Mouse (Mus musculus) lung, postnatal 0 days (tissue): ENCODE measurements around the gene Tomm70a. TPM values are rescaled to one million over a fixed set of nuclear protein-coding genes. Genes with fewer than 3 reads are reported as not detected.

ENCODE experiments used
- ATAC-seq: fragments of 200-750 bp; cut with Nextera tagmentation; 2 replicates; pipeline ENCODE4 v1.8.0; 2017; ENCODE audit warnings: moderate library complexity
- DNase-seq: peaks from one replicate; pipeline ENCODE4 v3.0.0-alpha.2; 2016; ENCODE audit warnings: low spot score
- H3K27ac ChIP-seq: fragments of 300-500 bp; sonication (generic); 2 replicates; pipeline ENCODE4 v1.5.1; 2014; ENCODE audit warnings: antibody characterized with exemption, mild to moderate bottlenecking, low read length, mixed read lengths
- H3K27me3 ChIP-seq: fragments of 300-500 bp; sonication (generic); replicated peaks from 2 replicates; pipeline ENCODE4 v1.6.1; 2014; ENCODE audit warnings: low read length, mixed read lengths; ENCODE audit not compliant: insufficient read depth
- H3K36me3 ChIP-seq: fragments of 300-500 bp; sonication (generic); 2 replicates; pipeline ENCODE4 v1.6.1; 2014; ENCODE audit warnings: low read length, mixed read lengths; ENCODE audit not compliant: insufficient read depth
- H3K4me1 ChIP-seq: fragments of 300-500 bp; sonication (generic); 2 replicates; pipeline ENCODE4 v1.6.1; 2014; ENCODE audit warnings: antibody characterized with exemption, low read depth, low read length, mixed read lengths; ENCODE audit not compliant: insufficient read depth
- H3K4me2 ChIP-seq: fragments of 300-500 bp; sonication (generic); replicated peaks from 2 replicates; pipeline ENCODE4 v1.6.1; 2014; ENCODE audit warnings: low read depth, mild to moderate bottlenecking, low read length, moderate library complexity, mixed read lengths
- H3K4me3 ChIP-seq: fragments of 300-500 bp; sonication (generic); 2 replicates; pipeline ENCODE4 v1.5.1; 2014; ENCODE audit warnings: low read depth, low read length
- H3K9ac ChIP-seq: fragments of 300-500 bp; sonication (generic); replicated peaks from 2 replicates; pipeline ENCODE4 v1.6.1; 2014; ENCODE audit warnings: low read depth, mild to moderate bottlenecking
- H3K9me3 ChIP-seq: fragments of 300-500 bp; sonication (generic); 2 replicates; pipeline ENCODE4 v1.6.1; 2016; ENCODE audit warnings: low read length, mixed read lengths
- CTCF ChIP-seq: IDR thresholded peaks from 2 replicates; pipeline ENCODE4 v1.5.1; 2016; ENCODE audit warnings: antibody characterized with exemption, mild to moderate bottlenecking
- EP300 ChIP-seq: IDR thresholded peaks from 2 replicates; pipeline ENCODE4 v1.6.1; 2016; ENCODE audit warnings: antibody characterized with exemption, mild to moderate bottlenecking, control low read depth
- WGBS: fragments of 180-500 bp; shearing (Covaris S2); extraction: QIAGEN DNeasy Blood & Tissue Kit; methylation state at CpG from one replicate; pipeline ENCODE4 v1.1.7; 2014; 5-methylcytosine and 5-hydroxymethylcytosine counted together
- polyA plus RNA-seq: library from polyadenylated mRNA; unstranded; fragments of >200 nt; fragmentation: Nextera tagmentation; extraction: Ambion mirVana; gene quantifications from 2 replicates; pipeline ENCODE4 v1.2.1, GENCODE M21; 2015

The Tomm70a gene
- polyA plus RNA-seq, 1 experiment from 2014 or later = 17.2 TPM

DNA sequence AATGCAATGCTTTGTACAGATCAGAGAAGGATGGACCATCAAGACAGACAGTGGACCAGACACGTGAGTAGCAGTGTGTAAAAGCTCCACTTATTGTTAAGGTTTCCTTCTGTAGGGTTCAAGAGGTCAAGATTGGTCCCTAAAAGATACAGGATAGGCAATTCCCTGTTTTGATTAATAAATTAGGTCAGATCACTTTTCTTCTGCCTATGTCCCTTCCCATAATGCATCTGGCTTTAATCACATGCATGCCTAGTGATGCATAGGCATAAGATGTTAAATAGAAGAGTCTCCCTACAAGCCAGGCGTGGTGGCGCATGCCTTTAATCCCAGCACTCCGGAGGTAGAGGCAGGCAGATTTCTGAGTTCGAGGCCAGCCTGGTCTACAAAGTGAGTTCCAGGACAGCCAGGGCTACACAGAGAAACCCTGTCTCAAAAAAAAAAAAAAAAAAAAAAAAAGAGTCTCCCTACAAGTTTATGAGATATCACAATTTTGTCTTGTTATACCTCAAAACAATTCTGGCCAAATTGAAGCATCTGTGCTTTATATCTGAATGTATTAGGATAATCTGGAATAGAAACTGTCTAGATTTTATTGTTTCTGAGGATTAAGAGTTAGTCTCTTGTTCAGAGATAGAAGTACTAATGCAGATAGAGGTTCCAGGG, 21.8 kb upstream of the Tomm70a start:
- H3K4me1 ChIP-seq = no peaks in the 10 kb centered on the region; the same call in 1 of the 2 replicates
- no peak overlapping the region for H3K9ac ChIP-seq
- no peaks in the 10 kb centered on the region for H3K9me3 ChIP-seq
- TF ChIP-seq EP300 = no peak
- no peak for TF ChIP-seq CTCF
- no peak overlapping the region for H3K27ac ChIP-seq
- H3K27me3 ChIP-seq = no peaks in the 10 kb centered on the region
- WGBS = 80% methylated on average over 5 of the region's 5 CpGs
- DNase-seq = no peak
- no peak for ATAC-seq
- no peak overlapping the region for H3K4me2 ChIP-seq
- no peaks in the 10 kb centered on the region for H3K36me3 ChIP-seq
- H3K4me3 ChIP-seq = no peak overlapping the region

DNA sequence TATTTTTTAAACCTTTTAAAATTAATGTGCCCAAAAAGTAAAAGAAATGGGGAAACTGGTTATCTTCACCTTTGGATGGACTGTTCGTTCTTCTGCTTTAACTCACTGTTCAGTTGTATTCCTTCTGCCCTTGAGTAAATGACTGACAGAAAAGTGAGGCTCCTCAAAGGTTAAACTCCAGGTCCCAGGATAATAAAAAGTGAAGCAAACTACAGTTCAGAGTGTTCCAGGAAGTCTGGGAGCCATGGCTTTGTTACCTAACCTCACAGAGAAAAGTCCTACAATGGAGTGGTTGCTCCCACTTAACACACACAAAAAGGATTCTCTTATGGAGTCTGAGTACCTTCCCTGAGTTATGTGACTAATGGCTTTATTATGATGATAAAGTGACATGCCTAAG, 20.3 kb upstream of the Tomm70a start:
- Histone ChIP-seq H3K4me1 (no peaks in the 10 kb centered on the region; the same call in 1 of the 2 replicates), H3K4me2 (no peak overlapping the region), H3K9ac (no peak overlapping the region), H3K27me3 (no peaks in the 10 kb centered on the region), H3K27ac (no peak overlapping the region), H3K4me3 (no peak overlapping the region), H3K9me3 (no peaks in the 10 kb centered on the region), H3K36me3 (no peaks in the 10 kb centered on the region)
- TF ChIP-seq CTCF = no peak
- TF ChIP-seq EP300 = no peak
- ATAC-seq (no peak), DNase-seq (no peak)
- 82% methylated on average over 1 of the region's 1 CpGs for WGBS

GRCm38 (mm10) chr16:57106185-57106960, 15.1 kb upstream of the Tomm70a start:
- 75% methylated on average over 5 of the region's 5 CpGs for WGBS
- H3K36me3 ChIP-seq = no peaks in the 10 kb centered on the region

GRCm38 (mm10) chr16:57116066-57116465, 5.4 kb upstream of the Tomm70a start:
- H3K36me3 ChIP-seq = no peaks in the 10 kb centered on the region
- H3K9ac ChIP-seq = no peak overlapping the region
- H3K9me3 ChIP-seq = no peaks in the 10 kb centered on the region
- peak; percentile 70 for DNase-seq
- no peaks in the 10 kb centered on the region for H3K4me1 ChIP-seq
- H3K27ac ChIP-seq = no peak overlapping the region
- H3K4me2 ChIP-seq = no peak overlapping the region
- no peak overlapping the region for H3K4me3 ChIP-seq
- no peaks in the 10 kb centered on the region for H3K27me3 ChIP-seq
- no peak for ATAC-seq
- TF ChIP-seq EP300 = no peak
- TF ChIP-seq CTCF = peak; percentile 70

More at GRCm38 (mm10) chr16:57106185-57106960, 15.1 kb upstream of the Tomm70a start:
- Histone ChIP-seq H3K27ac (no peak overlapping the region), H3K4me1 (no peaks in the 10 kb centered on the region), H3K9ac (no peak overlapping the region), H3K4me3 (no peak overlapping the region), H3K9me3 (no peaks in the 10 kb centered on the region), H3K27me3 (no peaks in the 10 kb centered on the region), H3K4me2 (no peak overlapping the region)
- TF ChIP-seq EP300 = no peak
- TF ChIP-seq CTCF = no peak
- ATAC-seq = no peak
- no peak for DNase-seq

DNA sequence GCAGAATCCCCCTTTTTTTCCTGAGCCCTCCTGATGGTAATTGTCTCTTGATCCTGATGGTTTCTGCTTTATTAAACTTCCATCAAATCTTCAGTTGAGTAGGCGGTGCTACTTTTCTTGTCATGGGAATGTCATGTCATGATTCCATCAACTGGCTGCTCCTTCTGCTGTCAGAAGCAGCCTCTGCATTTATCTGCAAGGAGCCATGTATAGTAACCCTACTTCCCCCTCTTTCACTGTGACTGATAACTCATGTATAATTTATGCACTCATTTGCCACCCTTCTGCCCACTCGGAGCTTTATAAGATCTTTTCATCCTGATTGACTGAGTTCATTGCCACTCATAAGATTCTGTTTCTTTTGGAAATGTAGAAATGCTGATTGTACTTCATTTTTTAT, 3.9 kb upstream of the Tomm70a start:
- Histone ChIP-seq H3K36me3 (no peaks in the 10 kb centered on the region), H3K9ac (no peak overlapping the region), H3K4me2 (no peak overlapping the region), H3K4me3 (no peak overlapping the region), H3K27ac (no peak overlapping the region), H3K4me1 (peaks cover under 1% of the 10 kb centered on the region; the same call in 1 of the 2 replicates), H3K27me3 (no peaks in the 10 kb centered on the region), H3K9me3 (no peaks in the 10 kb centered on the region)
- WGBS = 73% methylated on average over 2 of the region's 2 CpGs
- no peak for ATAC-seq
- no peak for DNase-seq
- TF ChIP-seq EP300 = no peak
- TF ChIP-seq CTCF = no peak

GRCm38 (mm10) chr16:57121816-57122415, 413 bp downstream of the Tomm70a start:
- under 1% methylated on average over 45 of the region's 59 CpGs for WGBS
- peak; percentile 12; the same call in 1 of the 2 replicates for ATAC-seq
- Histone ChIP-seq H3K9ac (peak overlapping the region; percentile 94), H3K27ac (peak overlapping the region; percentile 95), H3K9me3 (no peaks in the 10 kb centered on the region), H3K4me2 (peak overlapping the region; percentile 81), H3K4me1 (peaks cover 10% of the 10 kb centered on the region; the same call in 1 of the 2 replicates), H3K36me3 (no peaks in the 10 kb centered on the region), H3K4me3 (peak overlapping the region; percentile 99), H3K27me3 (no peaks in the 10 kb centered on the region)
- DNase-seq = peak; percentile 47
- TF ChIP-seq EP300 (no peak), CTCF (no peak)
